Mouse (Mus musculus) erythroblast, embryonic 14.5 days (primary cell): ENCODE data around the gene Fam126a. TPM values are rescaled to one million over a fixed set of nuclear protein-coding genes. Genes with fewer than 3 reads are reported as not detected.
A peak's percentile ranks its signal among the peaks of the same experiment; 100 is the strongest.

Source experiments
- H3K27me3 ChIP-seq: 2 replicates; pipeline ENCODE4 v1.6.1; 2012; ENCODE audit warnings: inconsistent platforms; ENCODE audit not compliant: control insufficient read depth
- H3K36me3 ChIP-seq: 2 replicates; pipeline ENCODE4 v1.6.1; 2012; ENCODE audit warnings: mild to moderate bottlenecking, inconsistent platforms; ENCODE audit not compliant: control insufficient read depth
- H3K4me1 ChIP-seq: 2 replicates; pipeline ENCODE4 v1.6.1; 2012; ENCODE audit warnings: inconsistent platforms; ENCODE audit not compliant: control insufficient read depth
- H3K4me3 ChIP-seq: replicated peaks from 2 replicates; pipeline ENCODE3; 2012; ENCODE audit warnings: moderate library complexity, mild to moderate bottlenecking, inconsistent platforms
- H3K9me3 ChIP-seq: 2 replicates; pipeline ENCODE4 v1.6.1; 2012; ENCODE audit warnings: low read length, inconsistent platforms, mixed read lengths; ENCODE audit not compliant: control insufficient read depth
- GATA1 ChIP-seq: IDR thresholded peaks from 2 replicates; pipeline ENCODE4 v1.6.1; 2012; ENCODE audit warnings: low read length, inconsistent platforms, mixed read lengths
- TAL1 ChIP-seq: IDR thresholded peaks from 3 replicates; pipeline ENCODE4 v1.6.1; 2012; ENCODE audit warnings: low read length, inconsistent platforms, mixed read lengths
- polyA plus RNA-seq: library from polyadenylated mRNA; stranded (reverse); fragments of >175 nt; gene quantifications from 2 replicates; pipeline ENCODE4 v1.2.3, GENCODE M21; 2012

The Fam126a gene
- polyA plus RNA-seq, 1 experiment, result 3.5 TPM

GRCm38 (mm10) chr5:23922516-23923291, 107.8 kb downstream of the Fam126a start:
- peak; percentile 95 for TF ChIP-seq GATA1
- TF ChIP-seq TAL1, result peak; percentile 100

GRCm38 (mm10) chr5:23921316-23921715, 109.2 kb downstream of the Fam126a start:
- no peak for TF ChIP-seq TAL1
- no peak for TF ChIP-seq GATA1
- Histone ChIP-seq H3K4me3 (peak overlapping the region; percentile 65), H3K27me3 (no peaks in the 10 kb centered on the region; the same call in 1 of the 2 replicates), H3K36me3 (peaks cover 22% of the 10 kb centered on the region), H3K4me1 (peaks cover 92% of the 10 kb centered on the region), H3K9me3 (no peaks in the 10 kb centered on the region)

More at GRCm38 (mm10) chr5:23922516-23923291, 107.8 kb downstream of the Fam126a start:
- no peaks in the 10 kb centered on the region for H3K9me3 ChIP-seq
- H3K4me1 ChIP-seq, result peaks cover 83% of the 10 kb centered on the region
- H3K36me3 ChIP-seq, result peaks cover 22% of the 10 kb centered on the region
- H3K27me3 ChIP-seq, result no peaks in the 10 kb centered on the region; the same call in 1 of the 2 replicates
- peak overlapping the region; percentile 65 for H3K4me3 ChIP-seq

GRCm38 (mm10) chr5:23919892-23920731, 110.4 kb downstream of the Fam126a start:
- no peaks in the 10 kb centered on the region for H3K9me3 ChIP-seq
- no peak for TF ChIP-seq TAL1
- no peak for TF ChIP-seq GATA1
- peaks cover 22% of the 10 kb centered on the region for H3K36me3 ChIP-seq
- H3K27me3 ChIP-seq, result peaks cover 3% of the 10 kb centered on the region
- peaks cover 88% of the 10 kb centered on the region for H3K4me1 ChIP-seq
- H3K4me3 ChIP-seq, result no peak overlapping the region

GRCm38 (mm10) chr5:23917301-23917700, 113.2 kb downstream of the Fam126a start:
- H3K9me3 ChIP-seq, result no peaks in the 10 kb centered on the region; the same call in 1 of the 2 replicates
- H3K4me1 ChIP-seq, result peaks cover 69% of the 10 kb centered on the region
- peaks cover 3% of the 10 kb centered on the region for H3K27me3 ChIP-seq
- H3K36me3 ChIP-seq, result peaks cover 23% of the 10 kb centered on the region
- no peak overlapping the region for H3K4me3 ChIP-seq
- peak; percentile 47 for TF ChIP-seq GATA1
- no peak for TF ChIP-seq TAL1

GRCm38 (mm10) chr5:23911556-23911955, 118.9 kb downstream of the Fam126a start:
- no peak overlapping the region for H3K4me3 ChIP-seq
- H3K4me1 ChIP-seq, result peaks cover 19% of the 10 kb centered on the region
- no peak for TF ChIP-seq GATA1
- no peak for TF ChIP-seq TAL1
- peaks cover 25% of the 10 kb centered on the region for H3K9me3 ChIP-seq
- H3K27me3 ChIP-seq, result peaks cover 9% of the 10 kb centered on the region
- peaks cover 5% of the 10 kb centered on the region for H3K36me3 ChIP-seq

- TF ChIP-seq GATA1, result no peak
- no peak for TF ChIP-seq TAL1
- Histone ChIP-seq H3K9me3 (peaks cover 25% of the 10 kb centered on the region), H3K27me3 (peaks cover 6% of the 10 kb centered on the region; the same call in 1 of the 2 replicates), H3K4me3 (no peak overlapping the region), H3K4me1 (peaks cover 14% of the 10 kb centered on the region), H3K36me3 (peaks cover 4% of the 10 kb centered on the region)
Observed at GRCm38 (mm10) chr5:23909256-23909655, 121.2 kb downstream of the Fam126a start.

- TF ChIP-seq GATA1 (no peak), TAL1 (no peak)
- Histone ChIP-seq H3K4me3 (no peak overlapping the region), H3K36me3 (peaks cover 2% of the 10 kb centered on the region), H3K9me3 (peaks cover 25% of the 10 kb centered on the region), H3K4me1 (peaks cover 11% of the 10 kb centered on the region), H3K27me3 (peaks cover 6% of the 10 kb centered on the region; the same call in 1 of the 2 replicates)
Observed at GRCm38 (mm10) chr5:23908486-23909090, 121.9 kb downstream of the Fam126a start.

GRCm38 (mm10) chr5:23902221-23902620, 128.3 kb downstream of the Fam126a start:
- Histone ChIP-seq H3K4me3 (no peak overlapping the region), H3K36me3 (no peaks in the 10 kb centered on the region), H3K9me3 (no peaks in the 10 kb centered on the region), H3K4me1 (peaks cover 9% of the 10 kb centered on the region), H3K27me3 (peaks cover 3% of the 10 kb centered on the region)
- TF ChIP-seq TAL1 (no peak), GATA1 (no peak)
